Mouse (Mus musculus): Measurements from ENCODE around the gene Arfgef2.

Gene Arfgef2

DNA sequence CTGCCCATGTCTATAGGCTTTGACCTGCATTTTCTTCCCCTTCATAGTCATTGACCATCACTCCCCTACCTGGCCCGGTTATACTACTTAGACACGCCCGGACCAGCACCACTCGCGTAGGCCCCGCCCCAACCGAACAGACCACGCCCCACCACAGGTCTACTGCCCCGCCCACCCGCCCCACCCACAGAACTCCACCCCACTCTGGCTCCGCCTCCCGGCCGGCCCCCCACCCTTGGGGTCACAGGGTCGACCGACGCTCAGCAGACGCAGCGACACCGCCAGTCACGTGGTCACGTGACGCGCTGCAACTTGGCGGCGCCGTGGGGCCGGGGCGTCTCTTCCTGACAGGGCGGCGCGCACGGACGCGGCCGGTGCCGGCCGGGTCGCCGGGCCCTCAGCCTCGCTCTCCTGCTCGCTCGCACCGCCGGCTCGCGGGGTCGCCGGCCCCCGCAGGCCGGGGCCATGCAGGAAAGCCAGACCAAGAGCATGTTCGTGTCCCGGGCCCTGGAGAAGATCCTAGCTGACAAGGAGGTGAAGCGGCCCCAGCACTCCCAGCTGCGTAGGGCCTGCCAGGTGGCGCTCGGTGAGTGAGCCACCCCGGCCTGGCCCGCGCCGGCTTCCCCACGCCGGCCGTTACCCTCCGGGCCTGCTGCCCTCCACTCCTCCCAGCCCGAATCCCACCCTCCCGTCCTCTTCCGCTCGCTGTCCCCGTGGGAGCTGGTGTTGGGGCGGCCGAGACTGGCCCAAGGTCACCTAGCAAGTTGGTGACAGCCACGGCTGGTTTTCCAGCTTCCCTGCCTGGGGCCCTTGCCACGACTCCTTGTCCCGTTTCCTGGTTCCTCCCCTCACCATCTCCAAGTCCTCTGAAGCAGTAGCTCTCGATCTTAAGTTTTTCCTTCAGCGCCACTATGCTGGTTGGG, at the start of gene Arfgef2:
Gene Arfgef2, plus strand, starts transcription at position 339 of the 923 bp plus-strand sequence.
- DNase-seq, result peak; percentile 93

DNA sequence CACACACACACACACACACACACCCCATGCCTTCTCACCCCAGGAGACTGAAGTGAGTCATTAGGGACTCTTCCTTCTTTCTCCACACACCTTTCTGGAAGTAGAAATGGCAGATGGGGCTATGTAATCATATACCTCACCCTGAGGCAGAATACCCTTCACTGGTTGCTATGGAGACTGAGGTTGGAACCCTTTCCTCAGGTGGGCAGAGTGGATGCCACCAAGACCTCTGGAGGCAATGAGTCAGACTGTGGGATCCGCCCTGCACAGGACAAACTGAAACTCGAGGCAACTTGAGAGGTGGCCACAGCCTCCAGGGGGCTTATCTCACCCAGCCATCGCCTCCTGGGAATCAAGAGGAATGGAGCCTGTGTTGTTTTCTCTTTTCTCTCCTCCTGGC, 47.4 kb upstream of the Arfgef2 start:
- DNase-seq, result no peak

DNA sequence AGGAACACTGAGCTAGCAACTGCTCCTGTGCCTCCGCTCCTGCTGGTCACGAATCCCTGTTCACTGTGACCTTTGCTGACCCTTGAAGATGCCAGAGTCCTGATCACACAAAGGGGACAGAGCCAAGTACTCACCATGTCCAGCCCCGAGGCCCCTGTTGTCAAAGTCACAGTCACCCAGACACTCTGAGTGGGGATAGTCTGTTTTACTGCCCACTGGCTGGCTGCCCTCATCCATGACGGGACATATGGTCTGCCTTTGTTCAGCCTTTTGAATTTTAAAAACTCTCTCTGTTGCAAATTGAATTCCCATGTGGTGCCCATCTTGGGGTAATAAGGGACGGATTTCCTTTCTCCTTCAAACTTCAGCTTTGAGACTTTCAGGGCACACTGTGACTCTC, 41.3 kb upstream of the Arfgef2 start:
- DNase-seq, result no peak

DNA sequence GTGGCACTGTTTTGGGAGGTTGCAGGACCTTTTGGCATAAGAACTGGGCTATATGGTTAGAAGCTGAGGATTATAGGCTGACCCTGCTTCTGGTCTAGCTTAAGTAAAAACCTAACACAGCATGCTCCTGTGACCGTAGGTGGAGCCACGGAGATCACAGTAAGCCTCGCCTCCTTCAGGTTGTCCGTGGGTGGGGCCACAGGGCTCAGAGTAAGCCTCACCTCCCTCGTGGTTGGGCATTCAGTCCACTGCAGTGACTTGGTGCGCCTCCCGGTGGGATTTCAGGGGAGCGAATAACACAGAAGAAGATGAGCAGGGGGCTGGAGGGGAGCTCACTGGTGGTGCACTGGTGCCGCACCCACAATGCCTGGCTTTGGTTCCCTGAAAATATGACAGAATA, 37.8 kb upstream of the Arfgef2 start:
- no peak for DNase-seq

DNA sequence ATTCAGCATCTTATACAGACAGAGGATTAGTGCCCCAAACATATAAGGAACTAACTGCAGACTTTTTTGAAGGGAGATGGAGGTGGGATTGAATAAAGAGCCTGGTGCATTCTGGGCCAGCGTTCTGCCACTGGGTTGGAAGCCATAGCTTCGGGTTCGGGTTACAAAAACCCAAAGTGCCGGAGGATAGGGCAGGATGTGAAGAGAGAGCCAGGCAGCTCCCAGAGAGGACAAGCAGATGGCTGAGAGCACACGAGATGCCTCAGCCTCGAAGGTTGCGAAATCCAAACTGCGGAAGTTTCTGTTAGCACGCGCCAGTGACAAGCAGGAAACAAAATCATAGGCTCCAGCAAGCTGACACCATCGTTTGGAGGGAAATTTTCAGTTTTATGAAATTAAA, 34.0 kb upstream of the Arfgef2 start:
- no peak for DNase-seq

DNA sequence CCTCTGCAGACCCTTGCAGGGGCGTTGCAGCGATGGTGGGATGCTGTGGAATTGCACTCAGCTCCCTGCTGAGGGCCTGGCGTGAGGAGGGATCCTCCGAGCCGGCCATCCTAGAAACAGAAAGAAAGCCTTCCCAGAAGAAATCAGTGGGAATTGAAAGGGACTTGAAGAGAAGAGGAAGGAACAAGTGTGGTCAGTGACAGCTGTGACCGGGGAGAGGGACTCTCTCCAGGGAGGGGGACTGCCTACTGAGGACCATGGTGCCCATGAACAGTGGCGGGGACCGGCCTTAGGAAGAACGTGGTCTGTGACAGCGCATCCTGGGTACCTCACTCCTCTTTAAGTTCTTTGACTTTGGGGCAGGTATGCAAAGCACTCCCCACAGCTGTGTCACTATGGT, 31.8 kb upstream of the Arfgef2 start:
- DNase-seq, result no peak

DNA sequence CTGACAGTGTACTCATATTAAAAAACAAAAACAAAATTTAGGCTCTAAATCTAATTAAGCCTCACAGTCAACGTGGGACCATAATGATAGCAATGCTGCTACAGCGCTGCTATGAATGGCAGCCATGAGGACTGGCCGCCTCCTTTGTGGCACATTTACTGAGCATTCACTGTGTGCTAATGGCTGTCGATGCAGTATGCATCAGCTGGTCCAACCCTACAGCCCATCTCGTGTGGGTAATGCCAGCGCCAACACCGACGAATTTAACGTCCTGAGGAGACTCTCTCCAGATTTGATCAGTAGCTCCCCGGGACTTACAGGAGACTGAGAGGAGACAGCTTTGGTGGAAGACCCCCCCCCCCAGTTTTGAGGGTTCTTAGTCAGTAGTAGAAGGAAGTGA, 31.1 kb upstream of the Arfgef2 start:
- no peak for DNase-seq

DNA sequence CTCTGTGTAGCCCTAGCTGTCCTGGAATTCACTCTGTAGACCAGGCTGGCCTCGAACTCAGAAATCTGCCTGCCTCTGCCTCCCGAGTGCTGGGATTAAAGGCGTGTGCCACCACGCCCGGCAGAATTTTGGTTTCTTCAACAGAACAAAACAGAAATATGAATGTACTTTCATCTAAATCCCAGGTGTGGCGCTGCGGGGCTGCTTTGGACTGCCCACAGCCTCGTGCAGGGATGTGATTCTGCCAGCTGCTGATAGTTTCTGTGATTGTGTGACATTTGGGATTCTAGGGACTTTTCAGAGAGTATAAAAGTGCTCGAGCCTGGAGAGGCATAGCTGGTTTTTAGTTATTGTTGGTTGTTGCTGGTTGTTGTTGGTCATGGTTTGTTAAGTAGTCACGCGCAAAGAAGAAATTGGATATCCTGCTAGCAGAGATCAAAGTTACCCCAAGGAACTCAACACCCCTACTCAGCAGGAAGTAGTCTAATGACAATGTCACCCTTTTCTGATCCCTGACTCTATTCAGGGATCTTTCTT, 30.0 kb upstream of the Arfgef2 start:
- DNase-seq, result no peak

DNA sequence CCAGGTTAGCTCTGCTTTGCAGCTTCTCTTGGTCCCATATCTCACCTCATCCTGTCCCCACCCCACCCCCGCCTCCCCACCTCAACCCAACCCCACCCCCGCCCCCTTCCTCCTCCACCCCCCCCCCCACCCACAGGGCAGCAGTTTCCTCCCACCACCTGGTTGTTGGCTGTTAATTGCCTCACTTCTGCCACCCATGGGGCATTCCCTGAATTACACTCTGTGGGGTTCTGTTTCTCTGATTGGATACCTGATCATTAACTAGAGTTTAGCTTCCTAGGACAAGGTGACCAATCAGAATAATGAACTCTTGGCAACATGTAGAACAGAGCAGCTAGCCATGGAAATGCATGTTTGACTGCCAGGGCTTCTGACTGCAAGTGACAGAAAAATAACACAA, 29.1 kb upstream of the Arfgef2 start:
- peak; percentile 52 for DNase-seq

DNA sequence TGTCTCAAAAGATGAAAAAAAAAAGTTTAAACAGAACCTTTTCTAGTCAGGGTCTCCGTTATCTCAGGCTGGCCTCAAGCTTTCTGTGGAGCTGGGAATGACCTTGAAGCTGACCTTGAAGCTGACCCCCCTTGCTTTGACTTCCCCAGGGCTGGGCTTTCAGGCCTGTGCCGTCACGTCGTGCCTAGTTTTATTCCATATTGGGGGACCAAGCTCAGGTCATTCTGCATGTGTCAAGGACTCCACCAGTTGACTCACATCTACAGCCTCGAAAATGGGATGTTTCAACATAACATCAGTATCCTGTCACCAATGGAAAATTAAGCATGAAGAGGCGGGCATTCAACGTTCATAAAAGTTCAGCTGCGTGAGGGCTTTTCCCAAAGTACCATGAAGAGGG, 25.4 kb upstream of the Arfgef2 start:
- DNase-seq, result no peak

DNA sequence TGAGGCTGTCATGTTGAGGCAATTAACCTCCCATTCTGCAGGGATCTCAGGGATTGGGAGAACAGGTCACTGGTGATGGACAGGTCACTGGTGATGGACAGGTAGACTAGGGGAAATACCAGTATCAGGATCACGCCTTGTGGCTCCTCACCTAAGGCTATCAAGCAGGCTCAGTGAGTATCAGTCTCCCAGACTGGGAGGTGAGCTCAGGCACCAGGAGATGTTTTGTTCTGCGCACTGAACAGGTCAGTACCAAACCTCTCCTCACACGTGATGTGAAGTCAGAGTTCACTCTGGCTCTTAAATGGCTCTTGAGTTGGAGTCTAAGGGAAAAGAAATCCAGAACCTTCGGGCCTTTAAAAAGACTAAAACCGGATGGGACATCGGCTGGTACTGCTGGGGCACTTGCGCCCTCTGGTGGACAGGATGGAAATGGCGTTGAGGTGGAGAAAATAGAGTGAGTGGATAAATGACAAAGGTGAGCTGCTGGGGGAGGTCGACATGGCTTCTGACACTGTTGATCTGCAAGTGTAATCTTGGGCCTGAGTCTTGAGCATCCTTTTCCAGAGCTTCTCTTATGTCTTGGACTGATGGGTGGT, 24.3 kb upstream of the Arfgef2 start:
- DNase-seq, result peak; percentile 77

DNA sequence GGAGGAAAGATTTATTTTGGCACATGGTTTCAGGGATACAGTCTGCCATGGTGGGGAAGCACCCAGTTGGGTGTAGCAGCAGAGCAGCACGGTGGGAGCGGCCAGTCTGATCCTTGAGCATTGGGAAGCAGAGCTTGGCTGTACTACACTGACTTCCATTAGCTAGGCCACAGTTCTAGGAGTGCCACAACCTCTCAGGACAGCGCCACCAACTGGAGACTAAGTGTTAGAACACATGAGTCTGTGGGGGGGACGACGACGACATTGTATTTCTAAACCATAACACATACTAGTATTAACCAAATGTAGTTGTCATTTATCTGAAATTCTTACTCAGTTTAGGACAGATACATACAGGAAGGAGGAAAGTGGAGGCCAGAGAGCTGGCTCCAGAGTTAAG, 21.0 kb upstream of the Arfgef2 start:
- peak; percentile 37 for DNase-seq

DNA sequence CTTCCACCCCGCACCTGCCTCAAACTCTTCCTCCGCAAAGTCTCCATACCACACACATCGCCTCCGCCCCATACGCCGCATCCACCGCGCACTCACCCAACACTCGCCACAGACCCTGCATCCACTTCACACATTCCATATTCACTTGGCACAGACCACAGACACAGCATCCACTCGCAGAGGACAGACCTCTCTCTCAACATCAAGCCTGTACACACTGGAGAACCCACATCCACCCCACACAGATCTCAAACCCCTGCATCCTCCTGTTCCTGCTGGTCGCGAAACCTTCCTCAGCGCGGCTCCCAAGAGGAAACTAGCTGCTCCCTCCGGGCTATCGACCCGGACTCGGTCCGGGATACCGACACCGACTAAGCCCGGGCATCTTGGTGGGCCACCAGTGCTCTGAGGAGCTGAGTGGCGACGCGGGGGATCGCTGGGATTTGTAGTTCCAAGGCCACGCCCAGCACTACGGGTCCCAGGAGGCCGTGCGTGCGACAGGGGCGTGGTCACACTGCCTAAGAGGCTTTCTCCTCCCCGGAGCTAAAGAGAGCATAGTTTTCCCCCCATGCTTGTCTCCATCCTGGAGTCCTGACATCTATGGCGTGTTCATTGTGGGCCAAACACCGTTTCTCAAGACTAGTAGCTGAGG, 18.9 kb upstream of the Arfgef2 start:
- peak; percentile 95 for DNase-seq

DNA sequence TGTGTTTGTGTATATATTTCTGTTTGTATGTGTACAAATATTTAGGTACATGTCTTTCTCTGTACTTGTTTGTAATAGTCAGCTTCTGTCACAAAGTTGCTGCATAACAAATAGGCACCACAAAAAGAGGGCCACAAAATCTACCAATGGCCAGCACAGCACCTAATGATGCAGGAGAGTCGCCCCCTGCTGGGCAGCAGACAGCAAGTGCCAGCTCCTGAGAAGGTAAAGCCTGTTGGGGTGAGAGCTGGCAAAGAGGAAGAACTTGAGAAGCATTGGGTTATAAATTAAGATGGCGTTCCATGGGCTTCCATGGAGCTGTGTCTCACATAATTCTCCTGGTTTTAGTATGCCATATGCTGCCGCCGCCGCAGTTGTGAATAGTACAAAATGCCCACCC, 13.7 kb upstream of the Arfgef2 start:
- DNase-seq, result no peak

DNA sequence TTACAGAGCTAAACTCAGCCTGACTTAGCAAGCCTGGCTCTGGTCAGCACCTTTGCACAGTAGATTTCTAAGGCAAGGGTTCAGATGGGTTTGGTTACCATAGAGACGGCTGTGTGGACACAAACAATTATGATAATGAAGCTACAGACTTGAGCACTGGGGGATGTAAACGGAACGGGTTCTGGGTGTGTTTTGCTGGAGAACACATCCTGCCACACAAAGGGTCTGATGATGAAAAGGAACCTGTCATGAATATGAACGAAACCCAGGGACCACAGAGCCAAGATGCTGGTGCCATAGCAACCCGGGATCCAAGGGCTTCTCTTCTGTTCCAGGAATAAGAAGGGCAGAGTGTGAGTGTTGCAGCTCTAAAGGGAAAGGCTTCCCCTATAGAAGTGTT, 13.0 kb upstream of the Arfgef2 start, which contains the start of gene Trp53rkb:
Gene Trp53rkb, plus strand, starts transcription at position 177 of the 400 bp plus-strand sequence.
- DNase-seq, result peak; percentile 53

DNA sequence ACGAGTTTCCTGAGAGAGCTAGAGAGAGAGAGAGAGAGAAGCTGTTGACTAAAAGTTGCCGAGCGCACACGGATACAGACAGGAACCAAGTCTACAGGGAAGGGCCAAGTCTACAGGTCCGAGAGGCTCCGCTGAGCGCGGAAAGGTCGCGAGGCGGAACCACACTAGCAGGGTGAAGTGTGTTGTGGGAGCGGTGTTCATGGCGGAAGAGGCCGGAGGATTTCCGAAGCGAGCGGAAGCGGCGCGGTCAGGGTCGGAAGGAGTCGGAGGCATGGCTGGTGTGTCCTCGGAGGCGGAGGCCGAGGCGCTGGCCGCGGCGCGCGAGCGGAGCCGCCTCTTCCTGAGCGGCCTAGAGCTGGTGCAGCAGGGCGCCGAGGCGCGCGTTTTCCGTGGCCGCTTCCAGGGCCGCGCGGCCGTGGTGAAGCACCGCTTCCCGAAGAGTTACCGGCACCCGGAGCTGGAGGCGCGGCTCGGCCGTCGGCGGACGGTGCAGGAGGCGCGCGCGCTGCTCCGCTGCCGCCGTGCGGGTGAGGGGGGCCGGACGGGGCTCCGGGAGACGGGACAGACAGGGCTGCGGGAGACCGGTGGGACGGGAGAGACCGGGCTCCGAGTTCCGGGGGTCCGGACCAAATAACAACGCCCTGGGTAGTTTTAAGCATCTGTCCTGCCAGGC, 11.7 kb upstream of the Arfgef2 start:
- peak; percentile 89 for DNase-seq

DNA sequence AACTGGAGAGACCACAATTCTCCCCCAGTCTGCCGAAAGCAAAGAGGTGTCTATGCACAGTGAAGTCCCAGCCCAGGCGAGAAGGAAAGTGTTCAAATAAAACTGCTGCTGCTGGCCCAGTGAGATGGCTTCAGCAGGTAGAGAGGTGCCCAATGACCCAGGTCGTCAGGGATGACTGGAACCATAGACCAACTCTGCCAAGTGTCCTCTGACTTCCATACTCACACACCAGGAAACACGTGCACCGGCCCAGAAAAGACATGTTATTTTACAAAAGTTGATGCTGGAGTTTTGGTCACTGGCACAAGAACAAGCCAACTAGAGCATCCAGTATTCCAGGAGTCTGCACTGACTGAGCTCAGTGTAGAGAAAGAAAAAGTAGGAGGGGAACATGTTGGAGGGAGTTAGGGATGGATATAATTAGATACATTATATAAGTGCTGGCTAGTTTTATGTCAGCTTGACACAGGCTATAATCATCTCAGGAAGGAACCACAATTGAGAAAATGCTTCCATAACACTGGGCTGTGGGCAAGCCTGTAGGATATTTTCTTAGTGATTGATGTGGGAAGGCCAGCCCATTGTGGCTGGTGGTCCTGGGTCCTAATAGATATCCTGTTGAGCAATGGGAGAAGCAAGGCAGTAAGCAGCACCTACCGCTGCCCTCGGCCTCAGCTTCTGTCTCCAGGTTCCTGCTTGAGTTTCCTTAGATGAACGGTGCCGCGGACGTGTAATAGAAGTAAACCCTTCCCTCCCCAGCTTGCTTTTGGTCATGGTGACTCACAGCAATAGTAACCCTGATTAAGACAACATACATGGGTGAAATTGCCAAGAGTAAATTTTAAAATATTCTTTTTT, 5.5 kb upstream of the Arfgef2 start:
- no peak for DNase-seq

DNA sequence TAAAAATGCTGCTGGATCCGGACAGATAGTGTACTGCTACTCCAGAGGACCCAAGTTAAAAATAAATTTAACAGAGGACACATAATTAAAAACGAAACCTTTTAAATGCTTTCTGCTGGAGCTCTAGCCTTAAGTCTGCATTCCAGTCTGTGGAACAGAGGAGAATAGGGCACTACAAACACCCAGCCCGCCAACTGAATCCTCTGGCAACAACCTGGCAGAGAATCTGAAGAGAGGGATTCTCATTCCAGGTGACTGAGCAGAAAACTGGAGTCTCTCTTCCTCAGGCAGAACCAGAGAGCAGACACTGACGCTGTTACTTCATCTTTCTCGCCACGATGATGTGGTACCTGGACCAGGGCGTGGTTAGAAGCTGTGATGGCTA, 4.9 kb upstream of the Arfgef2 start:
- DNase-seq, result no peak

DNA sequence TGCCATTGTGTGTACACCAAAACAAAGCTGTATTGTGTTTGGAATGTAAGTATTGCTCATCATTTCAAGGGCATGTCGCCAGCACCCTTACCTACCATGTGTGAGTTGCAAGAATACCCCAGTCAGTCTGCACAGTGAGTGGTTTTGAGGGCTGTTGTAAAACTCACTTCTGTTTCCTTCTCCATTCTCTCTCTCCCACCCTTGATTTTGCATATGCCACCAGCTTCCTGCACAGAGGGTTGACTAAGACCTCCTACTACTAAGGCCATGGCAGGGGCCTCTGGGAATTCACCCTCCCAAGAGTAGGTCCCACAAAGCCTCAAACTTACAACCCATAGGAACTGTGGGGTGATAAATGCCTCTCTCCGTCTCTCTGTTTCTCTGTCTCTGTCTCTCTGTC, 4.0 kb upstream of the Arfgef2 start:
- DNase-seq, result no peak

DNA sequence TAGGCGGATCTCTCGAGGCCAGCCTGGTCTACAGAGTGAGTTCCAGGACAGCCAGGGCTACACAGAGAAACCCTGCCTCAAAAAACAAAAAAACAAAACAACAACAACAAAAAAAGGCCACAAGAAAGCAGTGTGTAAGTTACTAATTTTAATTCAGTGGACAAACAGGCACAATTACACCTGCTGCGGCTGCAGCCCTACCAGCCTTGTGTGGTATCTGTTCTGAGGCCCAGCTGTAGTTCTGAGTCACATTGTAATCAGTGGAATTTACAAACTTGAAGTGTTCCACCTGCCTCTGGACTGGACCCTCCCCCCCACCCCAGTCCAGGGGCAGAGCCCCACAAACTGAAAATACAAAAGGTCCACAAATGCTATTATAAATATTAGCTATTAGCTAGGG, 2.1 kb upstream of the Arfgef2 start:
- no peak for DNase-seq

DNA sequence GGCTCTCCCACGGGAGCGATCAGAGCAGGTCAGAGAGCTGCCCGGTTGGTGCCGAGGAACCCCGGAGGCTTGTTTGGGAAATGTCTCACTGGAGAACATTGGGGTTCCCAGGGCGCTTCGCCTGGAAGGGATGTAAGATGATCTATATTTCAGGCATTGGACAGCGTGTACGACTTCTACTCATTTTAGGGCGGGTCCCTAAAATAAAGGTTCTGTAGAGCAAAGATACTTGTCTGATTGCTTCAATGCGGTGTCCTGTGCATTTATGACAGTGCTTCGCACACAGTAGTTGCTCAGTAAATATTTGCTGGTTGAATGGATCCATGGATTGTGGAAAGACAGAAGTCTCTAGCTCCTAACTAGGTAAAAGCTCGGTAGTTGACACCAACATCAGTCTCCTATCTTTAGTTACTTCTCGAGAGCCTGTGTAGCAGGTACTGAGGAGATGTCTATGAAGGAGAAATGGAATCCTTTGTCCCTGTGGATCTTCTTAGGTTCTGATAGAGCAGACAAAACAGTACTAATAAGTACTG, 851 bp downstream of the Arfgef2 start:
- DNase-seq, result no peak

DNA sequence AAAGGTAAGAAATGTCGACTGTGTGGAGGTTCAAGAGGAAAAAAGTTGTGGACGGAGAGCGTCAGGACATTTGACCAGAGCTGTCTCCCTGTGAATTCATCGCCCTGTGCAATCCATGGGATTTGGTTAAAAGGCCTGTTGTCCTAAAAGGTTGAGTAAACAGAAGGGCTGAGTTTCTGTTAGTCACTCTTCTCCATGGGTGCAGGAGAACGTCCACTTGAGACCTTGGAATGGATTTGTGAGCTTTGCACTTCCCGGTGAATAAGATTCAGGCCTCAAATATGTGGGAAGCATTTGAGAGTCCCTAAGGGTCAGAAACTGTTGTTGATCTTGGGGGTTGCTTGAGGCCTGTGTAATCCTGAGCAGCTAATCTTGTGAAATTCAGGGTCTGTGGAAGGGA, 1.4 kb downstream of the Arfgef2 start:
- DNase-seq, result no peak

Measured in retina, postnatal 1 day (tissue).